Comparison of ENCODE assay signal across 8 mouse cellular contexts in the genomic region with DNA sequence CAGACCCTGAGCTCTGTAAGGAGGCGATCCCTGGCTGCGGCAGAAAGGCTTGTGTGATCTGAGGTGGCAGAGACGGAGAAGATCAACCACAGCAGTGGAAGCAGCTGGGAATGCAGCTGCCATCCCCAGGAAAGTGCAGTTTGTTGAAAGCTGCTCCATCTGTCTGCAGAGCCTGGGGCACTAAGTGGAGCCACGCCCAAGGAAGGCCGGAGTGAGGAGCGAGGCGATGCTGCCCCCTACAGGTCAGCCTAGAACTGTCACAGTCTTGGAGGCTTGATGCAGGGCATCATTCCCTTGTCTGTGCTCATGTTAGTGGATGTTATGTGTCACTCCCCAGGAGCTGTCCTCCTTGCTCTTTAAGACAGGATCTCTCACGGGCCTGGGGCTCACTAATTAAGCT. TPM values are rescaled to one million over a fixed set of nuclear protein-coding genes. Genes with fewer than 3 reads are reported as not detected.
DNase-seq lines count a peak whose midpoint lies in the region; ATAC-seq and TF ChIP-seq lines count a peak whose summit lies in the region.

No protein-coding gene starts in this region.

- no peaks in the 10 kb centered on the region for H3K9me3 ChIP-seq in G1E (replicated peaks)
- no peaks in the 10 kb centered on the region for H3K9me3 ChIP-seq in lung, embryonic 14.5 days (ENCODE audit: low read depth, low read length)

- no peak overlapping the region for H3K4me2 ChIP-seq in lung, embryonic 14.5 days

- peaks cover 14% of the 10 kb centered on the region for H3K27me3 ChIP-seq in G1E (ENCODE audit: insufficient read depth, low read length)
- no peaks in the 10 kb centered on the region for H3K27me3 ChIP-seq in cerebellum, adult 2 months (ENCODE audit: control insufficient read depth, insufficient read depth, low read length)
- no peaks in the 10 kb centered on the region for H3K27me3 ChIP-seq in lung, embryonic 14.5 days (ENCODE audit: insufficient read depth, low read length)

- peak; percentile 82 for TF ChIP-seq CTCF in G1E (IDR thresholded peaks at IDR 0.05; ENCODE audit: low read depth, low read length)
- peak; percentile 98 for TF ChIP-seq CTCF in cerebellum, adult 2 months (IDR thresholded peaks at IDR 0.05; ENCODE audit: borderline replicate concordance, insufficient read depth, low read depth, low read length)
- peak; percentile 99 for TF ChIP-seq CTCF in lung, embryonic 14.5 days (IDR thresholded peaks at IDR 0.05; ENCODE audit: low read depth)
- TF ChIP-seq CTCF in olfactory bulb, adult 2 months (IDR thresholded peaks at IDR 0.05; ENCODE audit: insufficient read depth, low read depth, low read length): peak; percentile 87

- WGBS in cerebellum, adult 2 months: 5% methylated on average over 8 of the region's 8 CpGs
- 2% methylated on average over 8 of the region's 8 CpGs for WGBS in lung, embryonic 14.5 days
- 7% methylated on average over 8 of the region's 8 CpGs for WGBS in olfactory bulb, adult 2 months

- peak; percentile 33 for DNase-seq in G1E (ENCODE audit: low spot score)
- peak; percentile 62 to 80 for DNase-seq in cerebellum, adult 2 months
- peak; percentile 77 for DNase-seq in forelimb bud, embryonic 11.5 days (ENCODE audit: low read depth, low spot score)
- DNase-seq in layer of hippocampus, adult 8-10 months (ENCODE audit: low spot score in 2 of 2): peak; percentile 53 to 79
- DNase-seq in lung, embryonic 14.5 days: peak; percentile 93
- DNase-seq in thymus, adult 18-20 months: peak; percentile 61 to 67

- TF ChIP-seq POLR2A in cerebellum, adult 2 months (IDR thresholded peaks at IDR 0.05; ENCODE audit: borderline replicate concordance, insufficient read depth, low read length): no peak
- no peak for TF ChIP-seq POLR2A in olfactory bulb, adult 2 months (IDR thresholded peaks at IDR 0.05; ENCODE audit: insufficient read depth, low read depth, low read length)

- H3K4me1 ChIP-seq in G1E (ENCODE audit: insufficient read depth, low read depth, low read length): no peaks in the 10 kb centered on the region; the same call in 1 of the 2 replicates
- H3K4me1 ChIP-seq in cerebellum, adult 2 months (ENCODE audit: control insufficient read depth, insufficient read depth, low read length): no peaks in the 10 kb centered on the region
- no peaks in the 10 kb centered on the region for H3K4me1 ChIP-seq in lung, embryonic 14.5 days (ENCODE audit: insufficient read depth)
- no peaks in the 10 kb centered on the region for H3K4me1 ChIP-seq in olfactory bulb, adult 2 months (ENCODE audit: control insufficient read depth, insufficient read depth, low read length)

- H3K4me3 ChIP-seq in G1E (ENCODE audit: low read depth, low read length): no peak overlapping the region
- H3K4me3 ChIP-seq in cerebellum, adult 2 months (replicated peaks; ENCODE audit: insufficient read depth, low read depth, low read length): no peak overlapping the region
- H3K4me3 ChIP-seq in lung, embryonic 14.5 days (ENCODE audit: low read depth, low read length): no peak overlapping the region
- H3K4me3 ChIP-seq in olfactory bulb, adult 2 months (ENCODE audit: insufficient read depth, low read depth, low read length): no peak overlapping the region

- H3K9ac ChIP-seq in lung, embryonic 14.5 days: no peak overlapping the region

- H3K27ac ChIP-seq in cerebellum, adult 2 months (ENCODE audit: insufficient read depth, low read length): no peak overlapping the region
- no peak overlapping the region for H3K27ac ChIP-seq in lung, embryonic 14.5 days (ENCODE audit: low read depth)
- H3K27ac ChIP-seq in olfactory bulb, adult 2 months (ENCODE audit: insufficient read depth, low read depth, low read length): no peak overlapping the region

- ATAC-seq in G1E (ENCODE audit: extremely low read depth, insufficient number of reproducible peaks, low FRiP score, poor library complexity, severe bottlenecking): peak; percentile 88
- ATAC-seq in hematopoietic stem cell, adult 5-6 weeks (replicated peaks in 1 of 2; ENCODE audit: insufficient read depth in 1 of 2, low FRiP score in 2 of 2, low TSS enrichment in 1 of 2, low read depth in 1 of 2, poor library complexity in 2 of 2, severe bottlenecking in 2 of 2): peak; percentile 96 to 98
- peak; percentile 87 for ATAC-seq in lung, embryonic 14.5 days (ENCODE audit: insufficient read depth)

- H3K36me3 ChIP-seq in G1E (replicated peaks): no peaks in the 10 kb centered on the region
- no peaks in the 10 kb centered on the region for H3K36me3 ChIP-seq in lung, embryonic 14.5 days (ENCODE audit: insufficient read depth)

RNA-seq across cellular contexts. Expression of gene Klhl25, which starts 32.5 kb away (rescaled TPM):
- total RNA-seq in G1E (2014; fragmentation: Nextera tagmentation) (2.7 and 51.2 TPM in 2 replicates), G1E (2017) (9.6 and 11.8 TPM in 2 replicates)
- polyA plus RNA-seq in G1E (2012): 3.0 and 5.4 TPM in 2 replicates
- polyA plus RNA-seq in cerebellum, adult 2 months (2012; rRNA removed): 8.9 and 9.6 TPM in 2 replicates
- 8.6 and 9.3 TPM in 2 replicates for total RNA-seq in hematopoietic stem cell, adult 5-6 weeks (2017)
- total RNA-seq in layer of hippocampus, adult 8-10 months (2022): 10 to 100 TPM in 3 of 4 experiments, 1 to 10 TPM in 1; 7.6 to 14.6 (median 11.4) TPM
- 16.5 and 18.6 TPM in 2 replicates for polyA plus RNA-seq in lung, embryonic 14.5 days (2014; fragmentation: Nextera tagmentation; extraction: Ambion mirVana)
- not detected in 2 replicates for polyA plus RNA-seq in olfactory bulb, adult 2 months (2012; ENCODE audit: insufficient read depth, insufficient read length, low replicate concordance, missing spikeins)

Comparison
In these comparisons a context has a peak if more than half of its experiments do, and no peak if none do; other contexts are left out.
1. DNase-seq: peak in every context shown above with its lines; median percentile 93 in lung, embryonic 14.5 days; 77 in forelimb bud, embryonic 11.5 days; 71 in cerebellum, adult 2 months; 66 in layer of hippocampus, adult 8-10 months; 64 in thymus, adult 18-20 months; 33 in G1E.